Comparison of ENCODE assay signal across 8 mouse cellular contexts in genomic region chr1:75315456-75316365, GRCm38 (mm10). TPM values are rescaled to one million over a fixed set of nuclear protein-coding genes. Genes with fewer than 3 reads are reported as not detected.
DNase-seq lines count a peak whose midpoint lies in the region; ATAC-seq and TF ChIP-seq lines count a peak whose summit lies in the region.

No protein-coding gene starts in this region.

- H3K27ac ChIP-seq in lung, postnatal 0 days (ENCODE audit: low read length), result peak overlapping the region; percentile 92
- H3K27ac ChIP-seq in embryonic facial prominence, embryonic 13.5 days, result no peak overlapping the region
- peak overlapping the region; percentile 94; the same call in 1 of the 2 replicates for H3K27ac ChIP-seq in intestine, postnatal 0 days (ENCODE audit: low read depth, low read length)
- H3K27ac ChIP-seq in neural tube, embryonic 12.5 days, result no peak overlapping the region

- TF ChIP-seq CTCF in lung, postnatal 0 days (IDR thresholded peaks at IDR 0.05), result no peak
- no peak for TF ChIP-seq CTCF in intestine, postnatal 0 days (IDR thresholded peaks at IDR 0.05; ENCODE audit: low read depth)

- peaks cover 7% of the 10 kb centered on the region; the same call in 1 of the 2 replicates for H3K4me1 ChIP-seq in lung, postnatal 0 days (ENCODE audit: insufficient read depth, low read depth, low read length)
- peaks cover 7% of the 10 kb centered on the region for H3K4me1 ChIP-seq in embryonic facial prominence, embryonic 13.5 days
- H3K4me1 ChIP-seq in intestine, postnatal 0 days (replicated peaks; ENCODE audit: control insufficient read depth, insufficient read depth, low read length), result no peaks in the 10 kb centered on the region
- H3K4me1 ChIP-seq in neural tube, embryonic 12.5 days, result peaks cover 9% of the 10 kb centered on the region

- H3K4me3 ChIP-seq in lung, postnatal 0 days (ENCODE audit: low read depth, low read length), result peak overlapping the region; percentile 76
- peak overlapping the region; percentile 68 for H3K4me3 ChIP-seq in embryonic facial prominence, embryonic 13.5 days
- peak overlapping the region; percentile 67 for H3K4me3 ChIP-seq in intestine, postnatal 0 days (ENCODE audit: low read depth, low read length)
- H3K4me3 ChIP-seq in neural tube, embryonic 12.5 days, result peak overlapping the region; percentile 70

- ATAC-seq in lung, postnatal 0 days, result no peak
- ATAC-seq in embryonic facial prominence, embryonic 13.5 days (ENCODE audit: insufficient number of reproducible peaks, insufficient read depth, low FRiP score, low TSS enrichment, low read depth), result no peak
- no peak for ATAC-seq in intestine, postnatal 0 days
- ATAC-seq in neural tube, embryonic 12.5 days (ENCODE audit: low FRiP score, low read depth), result no peak

- no peak for TF ChIP-seq EP300 in lung, postnatal 0 days (IDR thresholded peaks at IDR 0.05)

- H3K27me3 ChIP-seq in lung, postnatal 0 days (replicated peaks; ENCODE audit: insufficient read depth, low read length), result no peaks in the 10 kb centered on the region
- no peaks in the 10 kb centered on the region for H3K27me3 ChIP-seq in embryonic facial prominence, embryonic 13.5 days
- no peaks in the 10 kb centered on the region for H3K27me3 ChIP-seq in intestine, postnatal 0 days (replicated peaks; ENCODE audit: control insufficient read depth, insufficient read depth, low read length)
- no peaks in the 10 kb centered on the region for H3K27me3 ChIP-seq in neural tube, embryonic 12.5 days (replicated peaks)

- no peaks in the 10 kb centered on the region for H3K9me3 ChIP-seq in lung, postnatal 0 days (ENCODE audit: low read length)
- H3K9me3 ChIP-seq in embryonic facial prominence, embryonic 13.5 days, result no peaks in the 10 kb centered on the region
- no peaks in the 10 kb centered on the region for H3K9me3 ChIP-seq in intestine, postnatal 0 days (ENCODE audit: control insufficient read depth)
- no peaks in the 10 kb centered on the region for H3K9me3 ChIP-seq in neural tube, embryonic 12.5 days

- no peak overlapping the region; the same call in 1 of the 2 replicates for H3K9ac ChIP-seq in lung, postnatal 0 days (replicated peaks; ENCODE audit: low read depth)
- H3K9ac ChIP-seq in embryonic facial prominence, embryonic 13.5 days, result peak overlapping the region; percentile 76
- H3K9ac ChIP-seq in intestine, postnatal 0 days (ENCODE audit: low read depth, low read length), result no peak overlapping the region
- peak overlapping the region; percentile 65 for H3K9ac ChIP-seq in neural tube, embryonic 12.5 days

- H3K36me3 ChIP-seq in lung, postnatal 0 days (ENCODE audit: insufficient read depth, low read length), result peaks cover 36% of the 10 kb centered on the region
- H3K36me3 ChIP-seq in embryonic facial prominence, embryonic 13.5 days, result peaks cover 48% of the 10 kb centered on the region
- peaks cover 49% of the 10 kb centered on the region for H3K36me3 ChIP-seq in intestine, postnatal 0 days (ENCODE audit: control insufficient read depth, insufficient read depth)
- H3K36me3 ChIP-seq in neural tube, embryonic 12.5 days, result peaks cover 51% of the 10 kb centered on the region

- WGBS in lung, postnatal 0 days, result 80% methylated on average over 29 of the region's 29 CpGs
- WGBS in embryonic facial prominence, embryonic 13.5 days, result 84% methylated on average over 29 of the region's 29 CpGs
- 82% methylated on average over 29 of the region's 29 CpGs for WGBS in intestine, postnatal 0 days
- 87% methylated on average over 29 of the region's 29 CpGs for WGBS in neural tube, embryonic 12.5 days

- peak overlapping the region; percentile 77 for H3K4me2 ChIP-seq in lung, postnatal 0 days (replicated peaks; ENCODE audit: low read depth, low read length)
- peak overlapping the region; percentile 71 for H3K4me2 ChIP-seq in embryonic facial prominence, embryonic 13.5 days
- peak overlapping the region; percentile 85 for H3K4me2 ChIP-seq in intestine, postnatal 0 days (replicated peaks; ENCODE audit: low read depth)
- H3K4me2 ChIP-seq in neural tube, embryonic 12.5 days (replicated peaks), result peak overlapping the region; percentile 79

- DNase-seq in lung, postnatal 0 days (ENCODE audit: low spot score), result no peak
- no peak for DNase-seq in lung, adult 18-20 months
- no peak for DNase-seq in ovary, postnatal 14 days (ENCODE audit: low spot score)
- DNase-seq in ovary, adult 18-20 months (ENCODE audit: low spot score), result no peak
- no peak for DNase-seq in spleen, adult 12 weeks (ENCODE audit: low spot score)

RNA-seq across cellular contexts. Expression of gene Dnpep, which starts 2.1 kb away (rescaled TPM):
- polyA plus RNA-seq in lung, postnatal 0 days (2015; fragmentation: Nextera tagmentation; extraction: Ambion mirVana), result 109 TPM in 2 replicates
- 110 and 112 TPM in 2 replicates for polyA plus RNA-seq in embryonic facial prominence, embryonic 13.5 days (2015; fragmentation: Nextera tagmentation; extraction: Ambion mirVana)
- 125 and 130 TPM in 2 replicates for polyA plus RNA-seq in intestine, postnatal 0 days (2015; fragmentation: Nextera tagmentation; extraction: Ambion mirVana)
- 193 and 201 TPM in 2 replicates for polyA plus RNA-seq in neural tube, embryonic 12.5 days (2016; fragmentation: Nextera tagmentation; extraction: Ambion mirVana)

RNA-seq across cellular contexts. Expression of gene Resp18, which starts 37.5 kb away (rescaled TPM):
- polyA plus RNA-seq in lung, postnatal 0 days (2015; fragmentation: Nextera tagmentation; extraction: Ambion mirVana), result 1.5 and 1.8 TPM in 2 replicates
- polyA plus RNA-seq in embryonic facial prominence, embryonic 13.5 days (2015; fragmentation: Nextera tagmentation; extraction: Ambion mirVana), result 1.7 and 2.1 TPM in 2 replicates
- polyA plus RNA-seq in intestine, postnatal 0 days (2015; fragmentation: Nextera tagmentation; extraction: Ambion mirVana), result 12.9 and 15.9 TPM in 2 replicates
- 61.9 and 69.5 TPM in 2 replicates for polyA plus RNA-seq in neural tube, embryonic 12.5 days (2016; fragmentation: Nextera tagmentation; extraction: Ambion mirVana)

RNA-seq across cellular contexts. Expression of gene Des, which starts 44.4 kb away (rescaled TPM):
- polyA plus RNA-seq in lung, postnatal 0 days (2015; fragmentation: Nextera tagmentation; extraction: Ambion mirVana), result 59.4 and 67.3 TPM in 2 replicates
- 9.9 and 13.8 TPM in 2 replicates for polyA plus RNA-seq in embryonic facial prominence, embryonic 13.5 days (2015; fragmentation: Nextera tagmentation; extraction: Ambion mirVana)
- polyA plus RNA-seq in intestine, postnatal 0 days (2015; fragmentation: Nextera tagmentation; extraction: Ambion mirVana), result 233 and 254 TPM in 2 replicates
- 9.3 and 12.7 TPM in 2 replicates for polyA plus RNA-seq in neural tube, embryonic 12.5 days (2016; fragmentation: Nextera tagmentation; extraction: Ambion mirVana)

RNA-seq across cellular contexts. Expression of gene Ptprn, which starts 51.4 kb away (rescaled TPM):
- polyA plus RNA-seq in lung, postnatal 0 days (2015; fragmentation: Nextera tagmentation; extraction: Ambion mirVana), result 0.90 and 0.92 TPM in 2 replicates
- polyA plus RNA-seq in embryonic facial prominence, embryonic 13.5 days (2015; fragmentation: Nextera tagmentation; extraction: Ambion mirVana), result 0.37 and 0.54 TPM in 2 replicates
- polyA plus RNA-seq in intestine, postnatal 0 days (2015; fragmentation: Nextera tagmentation; extraction: Ambion mirVana), result 3.0 TPM in 2 replicates
- polyA plus RNA-seq in neural tube, embryonic 12.5 days (2016; fragmentation: Nextera tagmentation; extraction: Ambion mirVana), result 13.8 and 15.0 TPM in 2 replicates

RNA-seq across cellular contexts. Expression of gene Speg, which starts 59.4 kb away (rescaled TPM):
- polyA plus RNA-seq in lung, postnatal 0 days (2015; fragmentation: Nextera tagmentation; extraction: Ambion mirVana), result 15.4 and 16.4 TPM in 2 replicates
- polyA plus RNA-seq in embryonic facial prominence, embryonic 13.5 days (2015; fragmentation: Nextera tagmentation; extraction: Ambion mirVana), result 16.1 and 17.0 TPM in 2 replicates
- 20.1 and 21.3 TPM in 2 replicates for polyA plus RNA-seq in intestine, postnatal 0 days (2015; fragmentation: Nextera tagmentation; extraction: Ambion mirVana)
- polyA plus RNA-seq in neural tube, embryonic 12.5 days (2016; fragmentation: Nextera tagmentation; extraction: Ambion mirVana), result 15.8 and 17.1 TPM in 2 replicates

Comparison
In these comparisons a context has a peak if more than half of its experiments do, and no peak if none do; other contexts are left out.
1. H3K27ac ChIP-seq: peak in lung, postnatal 0 days (single experiment) and intestine, postnatal 0 days (single experiment); none in embryonic facial prominence, embryonic 13.5 days (single experiment) and neural tube, embryonic 12.5 days (single experiment).
2. H3K9ac ChIP-seq: peak in embryonic facial prominence, embryonic 13.5 days (single experiment) and neural tube, embryonic 12.5 days (single experiment); none in lung, postnatal 0 days (single experiment) and intestine, postnatal 0 days (single experiment).
3. Peak in every context shown above with its lines, with median percentiles within 50 percentile points of each other: H3K4me2 ChIP-seq and H3K4me3 ChIP-seq.